Mouse (Mus musculus) testis, adult 2 months (tissue): ENCODE measurements around the gene Gm45717. TPM values are rescaled to one million over a fixed set of nuclear protein-coding genes. Genes with fewer than 3 reads are reported as not detected.

Experiments used
- H3K27ac ChIP-seq: fragments of 200-500 bp; 2 replicates; pipeline ENCODE4 v1.5.1; 2012; ENCODE audit warnings: low read depth, low read length; ENCODE audit not compliant: control insufficient read depth, insufficient read depth
- H3K27me3 ChIP-seq: fragments of 200-500 bp; 2 replicates; pipeline ENCODE4 v1.6.1; 2012; ENCODE audit warnings: mild to moderate bottlenecking, low read length, moderate library complexity; ENCODE audit not compliant: control insufficient read depth, insufficient read depth
- H3K36me3 ChIP-seq: fragments of 200-500 bp; 2 replicates; pipeline ENCODE4 v1.6.1; 2012; ENCODE audit warnings: mild to moderate bottlenecking, low read length; ENCODE audit not compliant: control insufficient read depth, insufficient read depth
- H3K4me1 ChIP-seq: fragments of 200-500 bp; 2 replicates; pipeline ENCODE4 v1.6.1; 2012; ENCODE audit warnings: low read length; ENCODE audit not compliant: control insufficient read depth, insufficient read depth
- H3K4me3 ChIP-seq: fragments of 200-500 bp; 2 replicates; pipeline ENCODE4 v1.5.1; 2012; ENCODE audit warnings: low read depth, mild to moderate bottlenecking, low read length, moderate library complexity, mixed read lengths; ENCODE audit not compliant: control insufficient read depth
- CTCF ChIP-seq: fragments of 200-500 bp; IDR thresholded peaks from 2 replicates; pipeline ENCODE4 v1.5.1; 2012; ENCODE audit warnings: low read depth, mild to moderate bottlenecking, inconsistent platforms, low read length, moderate library complexity; ENCODE audit not compliant: control insufficient read depth, insufficient read depth, insufficient replicate concordance
- POLR2A ChIP-seq: fragments of 200-500 bp; IDR thresholded peaks from 2 replicates; pipeline ENCODE4 v1.6.1; 2012; ENCODE audit warnings: low read depth, mild to moderate bottlenecking, inconsistent platforms, low read length, moderate library complexity; ENCODE audit not compliant: control insufficient read depth
- polyA plus RNA-seq: library from polyadenylated mRNA; depleted of rRNA; stranded (reverse); fragments of >200 nt; gene quantifications from 2 replicates; pipeline ENCODE4 v1.2.3, GENCODE M21; 2012

The Gm45717 gene
- polyA plus RNA-seq, 1 experiment = not detected

DNA sequence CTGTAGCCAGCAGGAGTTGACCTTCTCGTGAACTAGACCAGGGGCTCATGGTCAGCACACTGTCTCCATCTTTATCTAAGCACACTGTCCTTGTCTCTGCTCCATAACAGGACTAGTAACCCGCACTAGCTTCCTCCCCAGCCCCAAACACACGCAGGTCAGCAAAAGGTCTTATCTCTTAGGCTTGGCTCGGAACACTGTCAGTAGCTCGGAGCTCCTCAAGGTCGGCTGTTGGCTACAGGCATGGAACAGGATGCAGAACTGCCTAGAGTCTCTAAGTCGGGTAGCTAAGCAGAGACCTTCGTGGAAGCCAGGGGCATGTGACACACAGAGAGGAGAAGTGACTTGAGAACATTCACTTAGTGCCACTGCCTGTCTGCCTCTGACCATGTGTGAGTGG is 7.6 kb downstream of the Gm45717 start:
- no peaks in the 10 kb centered on the region for H3K36me3 ChIP-seq

DNA sequence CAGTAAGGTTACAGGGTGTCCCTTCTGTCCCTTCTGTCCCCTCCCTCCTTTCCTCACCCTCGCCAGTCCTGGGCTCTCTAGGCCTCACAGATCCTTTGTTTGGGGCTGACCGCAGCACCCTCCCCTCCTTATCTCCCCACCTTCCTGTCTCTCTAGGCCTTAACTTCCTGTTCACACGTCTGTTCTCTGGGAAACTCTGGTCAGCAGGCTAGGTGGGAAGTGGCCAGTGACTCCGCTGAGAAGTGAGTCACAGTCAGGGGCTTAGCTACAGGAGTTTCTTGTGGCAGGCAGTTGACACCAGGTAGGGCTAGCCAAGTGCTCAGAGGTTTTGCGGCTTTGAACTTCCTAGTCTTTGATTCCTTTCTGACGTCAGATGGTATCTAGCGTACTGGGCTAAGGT is 8.8 kb downstream of the Gm45717 start:
- H3K4me3 ChIP-seq = no peak overlapping the region
- H3K27ac ChIP-seq = no peak overlapping the region
- no peaks in the 10 kb centered on the region for H3K36me3 ChIP-seq
- TF ChIP-seq CTCF (no peak), POLR2A (no peak)
- H3K27me3 ChIP-seq = no peaks in the 10 kb centered on the region
- peaks cover 3% of the 10 kb centered on the region; the same call in 1 of the 2 replicates for H3K4me1 ChIP-seq

More for the DNA sequence above, 7.6 kb downstream of the Gm45717 start:
- no peaks in the 10 kb centered on the region for H3K27me3 ChIP-seq
- TF ChIP-seq POLR2A = no peak
- TF ChIP-seq CTCF = no peak
- H3K4me1 ChIP-seq = peaks cover 3% of the 10 kb centered on the region; the same call in 1 of the 2 replicates
- H3K27ac ChIP-seq = no peak overlapping the region; the same call in 1 of the 2 replicates
- H3K4me3 ChIP-seq = no peak overlapping the region

DNA sequence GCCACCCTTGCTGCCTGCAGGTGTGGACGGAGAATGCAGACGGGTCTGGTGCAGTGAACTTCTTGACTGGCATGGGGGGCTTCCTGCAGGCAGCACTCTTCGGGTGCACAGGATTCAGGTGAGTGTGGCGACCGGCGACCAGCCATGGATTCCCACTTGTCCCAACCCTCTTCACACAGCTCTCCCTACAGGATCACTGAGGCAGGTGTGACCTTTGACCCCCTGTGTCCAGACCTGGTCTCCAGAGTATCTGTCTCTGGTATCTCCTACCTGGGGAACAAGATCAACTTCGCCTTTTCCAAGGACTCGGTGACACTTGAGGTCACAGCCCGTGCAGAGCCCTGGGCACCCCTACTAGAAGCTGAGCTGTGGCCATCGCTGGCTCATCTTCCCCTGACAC is 9.4 kb downstream of the Gm45717 start:
- H3K27me3 ChIP-seq = no peaks in the 10 kb centered on the region
- no peak for TF ChIP-seq CTCF
- no peak for TF ChIP-seq POLR2A
- H3K27ac ChIP-seq = no peak overlapping the region
- no peak overlapping the region for H3K4me3 ChIP-seq
- H3K4me1 ChIP-seq = peaks cover 3% of the 10 kb centered on the region; the same call in 1 of the 2 replicates
- no peaks in the 10 kb centered on the region for H3K36me3 ChIP-seq

DNA sequence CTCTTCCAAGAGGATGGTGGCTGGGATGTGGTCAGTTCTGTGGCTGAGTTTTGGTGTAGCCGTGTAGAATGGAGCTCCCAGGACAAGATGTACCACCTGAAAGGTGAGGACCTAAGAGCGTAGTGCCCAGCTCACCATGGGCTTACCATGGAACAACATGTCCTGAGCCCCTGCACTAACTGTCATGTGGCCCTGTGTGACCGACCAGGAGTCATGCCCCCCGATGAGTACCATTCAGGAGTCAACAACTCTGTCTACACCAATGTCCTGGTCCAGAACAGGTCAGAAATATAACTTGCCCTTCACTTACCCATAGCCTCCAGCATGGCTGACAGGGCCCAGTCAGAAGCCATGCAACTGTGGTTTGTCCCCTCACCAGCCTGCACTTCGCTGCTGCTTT is 10.5 kb downstream of the Gm45717 start:
- Histone ChIP-seq H3K27ac (no peak overlapping the region), H3K4me3 (no peak overlapping the region), H3K27me3 (no peaks in the 10 kb centered on the region), H3K4me1 (peaks cover 3% of the 10 kb centered on the region; the same call in 1 of the 2 replicates), H3K36me3 (no peaks in the 10 kb centered on the region)
- TF ChIP-seq CTCF (no peak), POLR2A (no peak)

DNA sequence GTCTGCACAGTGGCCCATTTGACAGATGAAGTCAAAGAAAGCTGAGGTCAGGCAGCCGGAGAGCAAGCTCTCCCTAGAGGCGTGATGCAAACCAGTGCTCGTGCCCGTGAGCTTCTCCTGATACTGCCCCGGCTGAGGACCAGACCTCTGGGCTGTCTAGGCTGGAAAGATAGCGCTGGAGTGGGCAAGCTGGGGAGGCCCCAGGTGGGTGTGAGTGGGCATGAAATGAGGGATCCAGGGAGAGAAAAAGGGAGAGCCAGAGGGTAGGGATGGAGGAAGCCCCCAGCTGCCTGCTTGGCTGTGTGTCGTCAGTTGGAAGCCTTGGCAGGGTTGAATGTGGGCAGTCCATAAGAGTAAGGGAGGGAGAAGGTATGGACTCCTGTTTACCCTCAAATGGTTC is 11.5 kb downstream of the Gm45717 start:
- Histone ChIP-seq H3K4me1 (peaks cover 3% of the 10 kb centered on the region; the same call in 1 of the 2 replicates), H3K27ac (no peak overlapping the region), H3K36me3 (no peaks in the 10 kb centered on the region), H3K4me3 (no peak overlapping the region), H3K27me3 (no peaks in the 10 kb centered on the region)
- TF ChIP-seq POLR2A = no peak

DNA sequence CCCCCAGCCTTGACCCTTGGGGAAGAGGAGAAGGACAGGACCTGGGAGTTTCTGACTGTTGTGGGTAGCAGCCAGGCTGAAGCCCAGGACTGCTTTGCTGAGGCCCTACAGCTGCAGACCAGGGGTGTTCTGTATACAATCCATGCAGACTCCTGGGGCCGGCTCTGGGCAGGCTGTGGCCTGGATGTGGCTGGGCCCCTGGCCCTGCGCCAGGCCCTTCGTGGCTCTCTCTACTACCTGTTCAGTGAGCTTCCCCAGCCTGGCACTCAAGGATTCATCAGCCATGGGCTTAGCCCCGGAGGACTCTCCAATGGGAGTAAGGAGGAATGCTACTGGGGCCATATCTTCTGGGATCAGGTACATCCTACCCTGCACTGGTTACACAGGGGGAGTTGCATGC is 12.4 kb downstream of the Gm45717 start:
- H3K27me3 ChIP-seq = no peaks in the 10 kb centered on the region
- H3K4me3 ChIP-seq = no peak overlapping the region
- TF ChIP-seq POLR2A = no peak
- TF ChIP-seq CTCF = no peak
- no peaks in the 10 kb centered on the region for H3K36me3 ChIP-seq
- H3K27ac ChIP-seq = no peak overlapping the region
- H3K4me1 ChIP-seq = peaks cover under 1% of the 10 kb centered on the region; the same call in 1 of the 2 replicates

DNA sequence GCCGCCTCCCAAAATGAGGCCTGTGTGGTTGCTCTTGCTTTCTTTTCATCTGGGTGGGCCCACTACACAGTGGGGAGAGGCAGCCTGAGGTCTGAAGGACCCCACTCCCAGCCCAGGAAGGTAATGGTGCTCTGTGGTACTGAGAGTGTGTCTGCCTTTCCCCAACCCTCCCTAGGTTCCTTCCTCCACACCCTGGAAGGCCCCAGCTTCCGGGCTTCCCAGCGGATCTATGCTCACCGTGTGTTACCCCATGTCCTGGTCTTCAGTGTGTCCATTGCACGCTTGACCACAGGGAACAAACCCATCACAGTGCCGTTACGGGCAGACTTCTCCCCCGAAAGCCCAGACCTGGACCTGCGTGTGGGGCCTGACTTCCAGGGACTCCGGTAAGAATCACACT is 12.9 kb downstream of the Gm45717 start:
- Histone ChIP-seq H3K36me3 (no peaks in the 10 kb centered on the region), H3K27me3 (no peaks in the 10 kb centered on the region), H3K4me1 (no peaks in the 10 kb centered on the region; the same call in 1 of the 2 replicates), H3K4me3 (no peak overlapping the region), H3K27ac (no peak overlapping the region)
- TF ChIP-seq POLR2A = no peak

DNA sequence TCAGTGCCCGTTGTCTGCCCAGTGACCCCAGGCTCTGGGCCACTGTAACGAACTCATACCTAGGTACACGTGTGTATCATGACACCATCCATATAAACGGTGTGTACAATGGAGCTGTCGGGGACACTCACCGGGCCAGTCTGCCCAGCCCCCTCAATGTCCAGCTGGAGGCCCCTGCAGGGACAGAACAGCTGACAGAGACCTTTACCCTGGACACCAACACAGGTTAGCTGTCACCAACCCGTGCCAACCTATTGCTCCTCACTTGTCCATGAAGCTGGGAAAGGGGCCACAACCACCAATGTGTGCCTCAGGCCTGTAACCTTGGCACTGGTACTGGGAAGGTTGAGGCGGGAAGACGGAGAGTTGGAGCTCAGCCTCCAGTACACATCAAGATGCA is 13.4 kb downstream of the Gm45717 start:
- TF ChIP-seq POLR2A (no peak), CTCF (no peak)
- no peaks in the 10 kb centered on the region for H3K36me3 ChIP-seq
- no peak overlapping the region for H3K27ac ChIP-seq
- H3K27me3 ChIP-seq = no peaks in the 10 kb centered on the region
- H3K4me1 ChIP-seq = no peaks in the 10 kb centered on the region
- H3K4me3 ChIP-seq = no peak overlapping the region
